Mouse (Mus musculus) layer of hippocampus, adult 2 months (tissue): ENCODE data around the gene Pdzd7. TPM values are rescaled to one million over a fixed set of nuclear protein-coding genes. Genes with fewer than 3 reads are reported as not detected.

ENCODE experiments used
- DNase-seq, 2 experiments: peaks; one replicate each; pipeline ENCODE4 v3.0.0; 2022; ENCODE audit warnings: low spot score in 2 of 2
- H3K27ac ChIP-seq: fragments of 200-600 bp; 2 replicates; pipeline ENCODE4 v1.8.1; 2022
- H3K4me3 ChIP-seq: fragments of 200-600 bp; 2 replicates; pipeline ENCODE4 v1.8.1; 2022; ENCODE audit warnings: mild to moderate bottlenecking
- CTCF ChIP-seq: fragments of 200-600 bp; conservative IDR thresholded peaks from 2 replicates; pipeline ENCODE4 v1.8.1; 2022; ENCODE audit warnings: antibody characterized with exemption, mild to moderate bottlenecking, moderate library complexity
- total RNA-seq, 2 experiments: library from RNA; stranded (reverse); gene quantifications; 2 replicates each; pipeline ENCODE4 v1.2.3; 2021

Gene Pdzd7
- total RNA-seq, 2 experiments from 2014 or later: 2.1 to 3.3 TPM

DNA sequence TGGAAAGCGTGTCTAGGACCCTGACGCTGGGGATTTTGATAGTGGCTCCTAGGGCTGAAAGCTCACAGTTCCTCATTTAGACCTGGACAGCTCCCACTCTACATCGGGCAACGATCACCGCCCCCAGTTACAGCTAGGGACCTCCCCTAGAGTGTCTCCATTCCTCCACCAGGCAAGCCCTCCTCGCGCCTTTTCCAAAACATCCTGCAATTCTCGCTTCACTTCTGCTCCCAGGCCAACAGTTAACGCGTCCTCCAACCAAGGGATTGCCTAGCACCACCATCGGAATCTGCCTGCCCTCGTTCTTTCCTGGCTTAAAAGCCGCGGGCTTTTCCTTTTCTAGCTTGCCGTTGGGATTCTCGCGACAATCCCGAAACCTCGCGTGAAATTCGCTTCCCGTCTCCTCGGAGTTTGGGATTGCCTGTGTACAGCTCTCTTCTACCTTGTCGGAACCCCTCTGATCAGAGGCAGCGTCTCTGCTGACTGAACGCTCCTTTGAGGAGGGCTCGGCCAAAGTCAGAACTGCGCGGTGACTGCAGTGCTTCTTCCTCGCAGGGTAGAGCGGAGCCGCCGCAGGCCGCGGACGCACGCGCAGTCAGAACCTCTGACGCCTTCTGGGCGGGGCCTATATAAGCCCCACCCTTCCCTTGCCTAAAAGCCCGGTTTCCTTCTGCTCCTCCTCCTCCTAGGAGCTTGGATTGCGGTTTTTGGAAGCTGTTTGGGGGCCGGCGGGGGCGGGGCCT, 29.2 kb upstream of the Pdzd7 start, which contains the start of gene Kazald1:
Kazald1 (plus strand) TSS at position 662 of the 743 bp plus-strand sequence.
- no peak for TF ChIP-seq CTCF
- Histone ChIP-seq H3K27ac (peak within 1 kb of the TSS; percentile 100), H3K4me3 (peak within 1 kb of the TSS; percentile 93)
- peak; percentile 90 to 93 for DNase-seq

- peak overlapping the region; percentile 100; the same call in 1 of the 2 replicates for H3K27ac ChIP-seq
- peak; percentile 84 for TF ChIP-seq CTCF
- DNase-seq: peak; percentile 63 to 86
- peak overlapping the region; percentile 93 for H3K4me3 ChIP-seq
Measured at GRCm38 (mm10) chr19:45073871-45074542, 28.5 kb upstream of the Pdzd7 start.

DNA sequence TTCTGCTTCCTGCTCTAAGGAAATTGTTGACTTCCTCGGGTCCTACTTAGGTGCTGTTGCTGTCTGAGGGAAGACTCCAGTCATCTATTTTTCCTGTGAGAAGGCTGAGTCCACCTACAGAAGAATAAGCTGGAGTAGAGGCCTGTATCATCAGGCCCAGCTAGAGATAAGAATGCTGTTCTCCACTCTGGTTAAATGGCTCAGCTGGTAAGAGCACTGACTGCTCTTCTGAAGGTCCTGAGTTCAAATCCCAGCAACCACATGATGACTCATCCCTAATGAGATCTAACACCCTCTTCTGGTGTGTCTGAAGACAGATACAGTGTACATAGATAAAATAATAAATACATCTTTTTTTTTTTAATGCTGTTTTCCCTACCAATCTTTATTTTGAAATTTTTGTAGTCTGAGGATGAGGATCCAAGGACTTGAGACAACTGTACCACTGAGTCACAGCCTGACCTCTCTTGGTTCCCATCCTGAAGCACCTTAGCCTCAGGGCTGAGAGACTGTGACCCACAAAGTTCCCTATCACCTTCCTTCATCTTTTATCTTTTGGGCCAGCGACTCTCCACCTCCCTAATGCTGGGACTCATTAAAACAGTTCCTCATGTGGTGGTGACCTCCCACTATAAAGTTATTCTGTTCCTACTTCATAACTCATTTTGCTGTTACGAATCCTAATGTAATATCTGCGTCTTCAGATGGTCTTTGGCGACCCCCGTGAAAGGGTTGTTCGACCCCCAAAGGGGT, 22.4 kb upstream of the Pdzd7 start:
- no peak for TF ChIP-seq CTCF
- no peak overlapping the region for H3K27ac ChIP-seq
- H3K4me3 ChIP-seq: no peak overlapping the region
- no peak for DNase-seq

DNA sequence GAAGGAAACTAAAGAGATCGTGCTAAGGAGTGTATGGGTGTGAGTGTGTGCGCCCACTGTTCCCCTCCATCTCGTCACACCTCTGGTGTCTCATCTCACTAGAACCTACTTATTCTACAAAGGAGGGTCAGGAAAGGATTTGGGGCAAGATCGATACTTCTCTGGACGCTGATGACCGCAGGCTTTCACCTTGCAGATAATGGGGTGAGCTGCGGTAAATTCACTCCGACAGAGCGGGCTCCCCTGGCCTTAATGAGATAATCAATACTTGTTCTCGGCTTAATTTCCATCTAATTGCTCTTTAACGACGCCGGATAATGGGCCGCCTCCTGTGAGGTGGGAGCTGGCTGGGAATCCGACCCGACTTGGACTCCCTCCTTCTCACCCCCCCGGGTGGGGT, 21.7 kb upstream of the Pdzd7 start:
- H3K4me3 ChIP-seq: no peak overlapping the region
- no peak for TF ChIP-seq CTCF
- DNase-seq: no peak
- H3K27ac ChIP-seq: no peak overlapping the region

DNA sequence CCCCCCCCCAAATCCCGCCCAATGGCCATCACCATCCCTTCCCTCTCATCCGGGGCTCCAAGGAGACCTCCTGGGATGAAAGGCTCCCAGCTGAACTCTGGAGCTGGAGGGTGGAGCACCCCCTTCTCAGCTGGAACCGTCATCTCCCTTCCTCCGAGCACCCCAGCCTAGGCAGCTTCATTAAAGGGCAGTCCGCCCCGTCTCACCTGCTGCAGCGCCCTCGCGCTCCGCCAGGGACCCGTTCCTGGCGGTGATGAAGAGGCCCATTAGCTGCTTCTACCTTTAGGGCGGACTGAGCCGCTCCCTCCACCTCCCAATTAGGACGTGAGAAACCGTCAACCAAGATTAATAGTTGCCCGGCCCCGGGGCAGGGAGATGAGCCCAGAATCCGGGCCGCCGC, 19.7 kb upstream of the Pdzd7 start:
- Histone ChIP-seq H3K27ac (no peak overlapping the region), H3K4me3 (no peak overlapping the region)
- no peak for DNase-seq
- 0 out of 2 replicates have a peak, but pooled peaks have one; percentile 7 for TF ChIP-seq CTCF

GRCm38 (mm10) chr19:45063565-45064292, 18.2 kb upstream of the Pdzd7 start:
- peak in 1 of 2 experiments; percentile 61 for DNase-seq
- Histone ChIP-seq H3K4me3 (no peak overlapping the region), H3K27ac (no peak overlapping the region)
- TF ChIP-seq CTCF: peak; percentile 84

DNA sequence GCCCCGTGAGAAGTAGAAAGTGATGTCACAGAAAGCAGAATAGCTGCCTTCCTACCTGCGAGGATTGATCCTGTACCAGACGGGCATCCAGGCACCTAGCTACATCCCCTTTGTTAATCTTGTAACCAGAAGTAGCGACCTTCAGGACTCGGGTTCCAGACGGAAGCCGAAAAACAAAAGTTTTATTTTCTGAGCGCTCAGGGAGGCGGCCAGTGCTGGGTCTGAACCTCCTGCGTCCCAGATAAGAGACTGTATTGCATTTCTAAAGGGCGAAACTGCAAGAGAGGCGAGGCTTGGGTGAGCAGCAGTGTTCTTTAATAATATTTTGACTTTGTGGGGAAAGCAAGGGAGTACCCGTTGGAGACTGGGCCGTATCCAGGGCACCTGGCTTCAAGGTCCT, 13.3 kb upstream of the Pdzd7 start:
- DNase-seq: no peak
- peak overlapping the region; percentile 54 for H3K4me3 ChIP-seq
- H3K27ac ChIP-seq: peak overlapping the region; percentile 92
- TF ChIP-seq CTCF: no peak

DNA sequence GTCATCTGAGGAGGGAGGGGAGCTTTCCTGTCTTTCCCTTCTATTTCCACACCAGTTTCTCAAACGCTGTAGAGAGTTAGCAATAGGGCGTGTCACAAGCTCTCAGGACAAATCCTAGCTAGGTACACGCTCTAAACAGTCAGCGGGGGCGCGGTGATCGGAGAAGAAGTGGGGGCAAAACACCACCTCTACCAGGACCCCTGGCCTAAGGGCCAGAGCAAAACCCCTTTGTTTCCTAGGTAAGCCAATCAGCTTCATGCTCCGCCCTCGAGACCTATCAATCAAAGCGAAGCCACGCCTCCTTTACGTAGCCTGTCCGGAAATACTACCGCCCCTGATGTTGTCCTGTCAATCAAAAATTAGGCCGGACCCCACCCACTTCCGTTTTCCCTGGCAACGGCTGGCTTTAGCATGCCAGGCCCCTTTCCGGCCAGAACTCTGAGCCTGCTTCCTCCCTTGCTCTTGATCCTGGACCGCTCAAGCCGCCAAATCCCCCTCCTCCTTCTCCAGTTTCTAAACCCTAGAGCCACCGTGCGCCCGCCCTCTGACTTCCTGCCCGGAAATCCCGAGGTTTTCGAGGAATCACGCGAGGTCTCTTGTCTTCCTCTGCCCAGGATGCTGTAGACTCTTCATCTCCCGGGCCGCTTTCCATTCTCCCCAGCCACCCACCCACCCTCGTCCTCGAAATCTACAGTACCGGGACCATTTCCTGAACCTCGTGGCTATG, 12.8 kb upstream of the Pdzd7 start:
- H3K4me3 ChIP-seq: peak overlapping the region; percentile 54
- DNase-seq: peak; percentile 91 to 94
- no peak for TF ChIP-seq CTCF
- peak overlapping the region; percentile 92 for H3K27ac ChIP-seq

GRCm38 (mm10) chr19:45057724-45058112, 12.2 kb upstream of the Pdzd7 start:
- no peak for DNase-seq
- peak overlapping the region; percentile 92 for H3K27ac ChIP-seq
- H3K4me3 ChIP-seq: peak overlapping the region; percentile 54
- no peak for TF ChIP-seq CTCF

DNA sequence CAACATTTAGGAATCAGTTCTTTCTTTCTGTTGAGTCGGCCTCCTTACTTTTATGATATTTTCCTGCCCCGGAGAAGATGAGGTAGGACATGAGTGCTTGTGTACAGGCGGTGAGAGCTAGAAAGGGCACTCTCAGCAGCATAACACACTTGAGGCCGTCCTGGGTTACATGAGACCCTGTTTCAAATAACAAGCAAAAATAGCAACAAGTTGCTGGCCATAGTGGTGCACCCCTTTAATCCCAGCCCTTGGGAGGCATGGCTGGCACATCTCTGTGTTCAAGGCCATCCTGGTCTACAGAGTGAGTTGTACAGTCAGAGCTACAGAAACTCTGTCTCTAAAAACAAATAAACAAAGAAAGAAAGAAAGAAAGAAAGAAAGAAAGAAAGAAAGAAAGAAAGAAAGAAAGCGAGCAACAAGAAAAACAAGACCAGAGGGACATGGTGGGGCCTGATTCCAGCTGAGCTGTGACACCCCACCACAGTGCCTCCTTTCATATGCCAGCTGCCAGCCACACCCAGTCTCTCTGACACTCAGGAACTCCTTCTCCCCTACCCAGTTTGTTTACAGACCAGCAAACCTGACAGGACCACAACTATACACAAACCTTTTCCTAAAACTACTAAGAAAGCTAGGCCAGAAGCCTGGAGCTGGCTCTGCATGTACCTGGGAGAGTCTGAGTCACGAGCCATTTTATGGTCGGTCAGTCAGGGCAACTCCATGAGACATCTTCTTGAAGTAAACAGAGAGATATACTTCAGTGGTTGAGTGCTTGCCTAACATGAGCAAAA, 11.6 kb upstream of the Pdzd7 start:
- DNase-seq: no peak
- TF ChIP-seq CTCF: no peak
- peak overlapping the region; percentile 92 for H3K27ac ChIP-seq
- H3K4me3 ChIP-seq: no peak overlapping the region; the same call in 1 of the 2 replicates

- TF ChIP-seq CTCF: peak; percentile 85
- H3K27ac ChIP-seq: peak overlapping the region; percentile 64
- H3K4me3 ChIP-seq: no peak overlapping the region
- DNase-seq: peak in 1 of 2 experiments; percentile 47
Measured at GRCm38 (mm10) chr19:45056364-45056763, 10.8 kb upstream of the Pdzd7 start.
